Mouse (Mus musculus) ovary, postnatal 36 days (tissue): ENCODE data around the gene Dgkb.

Experiments used
- DNase-seq: peaks from one replicate; pipeline ENCODE4 v3.0.0; 2022; ENCODE audit warnings: low spot score, mixed read lengths

The Dgkb gene

GRCm38 (mm10) chr12:37817426-37817825, at the start of gene Dgkb:
Gene Dgkb, plus strand, starts transcription at chr12:37817726.
- DNase-seq: no peak

- no peak for DNase-seq
Observed at GRCm38 (mm10) chr12:37769844-37770243, 47.7 kb upstream of the Dgkb start.

- no peak for DNase-seq
Observed at GRCm38 (mm10) chr12:37773681-37774357, 43.7 kb upstream of the Dgkb start.

GRCm38 (mm10) chr12:37774591-37774990, 42.9 kb upstream of the Dgkb start:
- DNase-seq: no peak

- no peak for DNase-seq
Observed at GRCm38 (mm10) chr12:37796265-37796928, 21.1 kb upstream of the Dgkb start.

GRCm38 (mm10) chr12:37814122-37814521, 3.4 kb upstream of the Dgkb start:
- no peak for DNase-seq

- DNase-seq: no peak
Observed at GRCm38 (mm10) chr12:37821052-37821810, 3.7 kb downstream of the Dgkb start.

GRCm38 (mm10) chr12:37880042-37881017, 62.8 kb downstream of the Dgkb start:
- no peak for DNase-seq

GRCm38 (mm10) chr12:37881376-37881775, 63.9 kb downstream of the Dgkb start:
- DNase-seq: no peak

GRCm38 (mm10) chr12:37882796-37883195, 65.3 kb downstream of the Dgkb start:
- no peak for DNase-seq

- no peak for DNase-seq
Observed at GRCm38 (mm10) chr12:37883781-37884180, 66.3 kb downstream of the Dgkb start.

- no peak for DNase-seq
Observed at GRCm38 (mm10) chr12:37888591-37888990, 71.1 kb downstream of the Dgkb start.

- no peak for DNase-seq
Observed at GRCm38 (mm10) chr12:37889431-37889830, 71.9 kb downstream of the Dgkb start.

GRCm38 (mm10) chr12:37891336-37891735, 73.8 kb downstream of the Dgkb start:
- DNase-seq: no peak

- no peak for DNase-seq
Observed at GRCm38 (mm10) chr12:37942163-37942562, 124.6 kb downstream of the Dgkb start.

GRCm38 (mm10) chr12:37956193-37956592, 138.7 kb downstream of the Dgkb start:
- no peak for DNase-seq

- DNase-seq: no peak
Observed at GRCm38 (mm10) chr12:37971482-37971881, 154.0 kb downstream of the Dgkb start.

GRCm38 (mm10) chr12:37978498-37979187, 161.1 kb downstream of the Dgkb start:
- DNase-seq: no peak

- DNase-seq: no peak
Observed at GRCm38 (mm10) chr12:37985352-37985751, 167.8 kb downstream of the Dgkb start.

GRCm38 (mm10) chr12:37988066-37988591, 170.6 kb downstream of the Dgkb start:
- no peak for DNase-seq

- no peak for DNase-seq
Observed at GRCm38 (mm10) chr12:37993221-37993620, 175.7 kb downstream of the Dgkb start.
